Mouse (Mus musculus) embryonic fibroblast, embryonic 13.5 days (primary cell): Measurements from ENCODE around the gene Ranbp3. TPM values are rescaled to one million over a fixed set of nuclear protein-coding genes. Genes with fewer than 3 reads are reported as not detected.

ENCODE experiments used
- H3K27ac ChIP-seq: 2 replicates; pipeline ENCODE4 v1.5.1; 2012; ENCODE audit warnings: low read length, control low read depth, inconsistent platforms; ENCODE audit not compliant: insufficient read depth
- H3K4me1 ChIP-seq: 2 replicates; pipeline ENCODE4 v1.6.1; 2011; ENCODE audit warnings: low read length; ENCODE audit not compliant: control insufficient read depth, insufficient read depth
- H3K4me3 ChIP-seq: 2 replicates; pipeline ENCODE4 v1.5.1; 2011; ENCODE audit warnings: mild to moderate bottlenecking, control low read depth, low read length; ENCODE audit not compliant: insufficient read depth
- CTCF ChIP-seq: IDR thresholded peaks from 2 replicates; pipeline ENCODE4 v1.5.1; 2011; ENCODE audit warnings: mild to moderate bottlenecking, control low read depth, low read length, moderate library complexity, borderline replicate concordance; ENCODE audit not compliant: insufficient read depth
- POLR2A ChIP-seq: IDR thresholded peaks from 2 replicates; pipeline ENCODE4 v1.6.1; 2011; ENCODE audit warnings: low read depth, mild to moderate bottlenecking, control low read depth, low read length, moderate library complexity
- polyA plus RNA-seq: library from polyadenylated mRNA; stranded (reverse); fragments of >200 nt; gene quantifications from 2 replicates; pipeline ENCODE4 v1.2.4, GENCODE M21; 2011; ENCODE audit warnings: low read depth; ENCODE audit not compliant: missing spikeins, insufficient read length

Gene Ranbp3
- polyA plus RNA-seq, 1 experiment = 45.7 TPM

DNA sequence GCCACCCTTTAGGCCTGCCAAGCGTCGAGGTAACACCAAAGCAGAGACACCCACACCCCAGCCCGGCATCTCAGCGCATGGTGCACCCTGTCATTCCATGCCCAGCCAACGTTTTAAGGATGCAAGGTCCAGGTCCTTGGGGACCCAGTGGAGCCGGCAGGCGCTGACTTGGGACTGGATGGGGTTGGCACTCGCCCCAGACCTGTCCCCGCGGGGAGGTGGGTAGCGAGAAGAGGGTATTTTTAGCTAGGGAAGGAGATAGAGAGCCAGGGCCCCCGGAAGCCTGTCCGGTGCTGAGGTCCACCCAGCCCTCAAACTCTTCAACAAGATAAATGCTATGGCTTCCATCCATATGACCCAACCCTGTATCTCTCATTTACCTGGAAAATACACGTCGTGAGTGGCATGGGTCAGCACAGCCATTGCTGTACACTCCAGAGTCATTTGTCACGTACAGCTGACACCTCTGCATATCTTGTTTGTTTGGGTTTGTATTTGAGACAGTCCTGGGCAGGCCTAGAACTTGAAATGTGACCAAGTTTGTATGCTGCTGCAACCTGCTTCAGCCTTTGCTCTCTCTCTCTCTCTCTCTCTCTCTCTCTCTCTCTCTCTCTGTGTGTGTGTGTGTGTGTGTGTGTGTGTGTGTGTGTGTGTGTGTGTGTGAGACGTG is 67.2 kb downstream of the Ranbp3 start:
- no peaks in the 10 kb centered on the region for H3K4me1 ChIP-seq
- TF ChIP-seq CTCF (no peak), POLR2A (no peak)
- no peak overlapping the region for H3K27ac ChIP-seq
- no peak overlapping the region for H3K4me3 ChIP-seq

GRCm38 (mm10) chr17:56740788-56741160 is 67.7 kb downstream of the Ranbp3 start:
- Histone ChIP-seq H3K27ac (no peak overlapping the region), H3K4me1 (no peaks in the 10 kb centered on the region), H3K4me3 (no peak overlapping the region)
- TF ChIP-seq POLR2A (no peak), CTCF (no peak)

DNA sequence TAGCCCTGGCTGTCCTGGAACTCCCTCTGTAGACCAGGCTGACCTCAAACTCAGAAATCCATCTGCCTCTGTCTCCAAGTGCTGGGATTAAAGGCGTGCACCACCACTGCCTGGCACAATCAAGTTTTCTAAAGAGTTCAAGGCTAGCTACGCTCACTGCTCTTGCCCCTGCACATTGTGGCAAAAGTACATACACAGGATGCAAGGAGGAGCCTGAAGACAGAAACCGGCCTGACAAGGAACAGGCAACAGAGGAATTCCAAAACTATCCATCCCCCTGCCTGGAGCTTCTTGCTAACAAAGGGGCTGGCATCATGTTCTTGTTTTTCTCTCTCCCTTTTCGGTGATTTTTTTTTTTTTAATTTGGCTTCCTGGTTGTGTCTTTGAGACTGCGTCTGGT is 71.1 kb downstream of the Ranbp3 start:
- no peak overlapping the region for H3K4me3 ChIP-seq

GRCm38 (mm10) chr17:56751404-56752072 is 78.4 kb downstream of the Ranbp3 start:
- no peak overlapping the region for H3K4me3 ChIP-seq
- H3K4me1 ChIP-seq = no peaks in the 10 kb centered on the region
- no peak overlapping the region for H3K27ac ChIP-seq
- TF ChIP-seq CTCF (no peak), POLR2A (no peak)

More for the DNA sequence above, 71.1 kb downstream of the Ranbp3 start:
- Histone ChIP-seq H3K4me1 (no peaks in the 10 kb centered on the region), H3K27ac (no peak overlapping the region)
- no peak for TF ChIP-seq CTCF
- no peak for TF ChIP-seq POLR2A

DNA sequence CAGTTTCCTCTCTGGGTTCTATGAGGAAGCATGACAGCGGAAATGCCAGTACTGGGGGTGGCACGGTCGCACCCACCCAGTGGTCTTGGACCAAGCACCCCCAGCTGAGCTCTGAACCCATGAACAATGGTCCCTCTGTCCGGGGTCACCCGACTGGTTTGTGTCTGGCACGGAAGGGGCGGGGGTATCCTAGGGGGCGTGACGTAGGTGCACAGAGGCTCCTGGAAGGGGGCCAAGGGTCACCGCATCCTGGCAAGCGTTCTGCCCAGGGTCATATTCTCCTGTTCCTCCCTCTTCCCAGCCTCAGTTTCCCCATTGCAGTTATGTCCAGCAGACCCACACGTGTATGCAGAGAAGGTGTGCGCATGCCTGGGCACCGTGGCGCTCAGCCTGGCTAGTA is 80.4 kb downstream of the Ranbp3 start:
- no peak overlapping the region for H3K4me3 ChIP-seq
- no peak for TF ChIP-seq POLR2A
- TF ChIP-seq CTCF = no peak
- H3K4me1 ChIP-seq = no peaks in the 10 kb centered on the region
- H3K27ac ChIP-seq = no peak overlapping the region

DNA sequence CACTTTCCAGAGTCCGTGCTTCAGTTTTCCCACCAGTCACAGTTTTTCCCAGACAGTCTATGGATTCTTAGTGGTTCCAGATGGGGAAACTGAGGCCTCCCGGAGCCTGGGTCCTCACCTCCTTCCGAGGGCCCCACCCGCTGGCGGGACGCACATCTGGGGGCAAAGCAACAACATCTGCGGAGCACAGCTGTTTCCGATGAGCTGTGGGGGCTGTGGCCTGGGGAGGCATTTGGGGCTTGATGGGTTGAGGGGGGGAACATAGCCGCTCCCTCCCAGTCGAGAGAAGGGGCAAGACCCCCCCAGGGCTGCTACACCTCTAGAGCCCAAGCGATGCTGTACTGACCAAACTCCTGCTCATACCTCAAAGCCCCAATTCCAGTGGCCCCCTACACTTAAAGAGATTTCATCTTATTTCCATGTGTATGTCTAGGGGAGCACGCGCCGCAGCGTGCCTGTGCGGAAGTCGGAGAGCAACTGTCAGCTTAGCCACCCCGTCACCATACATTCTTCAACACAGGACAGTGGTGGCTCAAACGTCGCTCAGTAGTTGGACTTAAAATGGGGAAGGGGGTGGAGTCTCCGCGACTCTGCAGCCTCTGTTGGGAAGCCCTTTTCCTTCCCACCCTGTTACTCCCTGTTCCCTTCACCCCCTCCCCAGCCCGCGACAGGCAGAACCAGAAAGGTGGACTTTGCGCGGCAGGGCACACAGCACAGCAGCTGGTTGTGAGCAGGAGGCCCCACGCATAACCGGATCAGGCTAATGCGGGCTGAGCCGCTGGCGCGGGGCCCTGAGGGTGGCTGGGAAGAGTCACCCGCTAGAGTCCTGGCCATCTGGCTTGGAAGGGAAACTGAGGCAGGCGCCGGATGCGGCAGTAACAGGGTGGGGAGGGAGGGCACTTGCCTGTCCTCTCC is 81.4 kb downstream of the Ranbp3 start:
- H3K4me1 ChIP-seq = no peaks in the 10 kb centered on the region
- no peak overlapping the region for H3K4me3 ChIP-seq
- TF ChIP-seq POLR2A = no peak
- TF ChIP-seq CTCF = no peak
- H3K27ac ChIP-seq = no peak overlapping the region

GRCm38 (mm10) chr17:56756703-56757399 is 83.8 kb downstream of the Ranbp3 start:
- no peaks in the 10 kb centered on the region for H3K4me1 ChIP-seq
- TF ChIP-seq POLR2A (no peak), CTCF (no peak)
- H3K4me3 ChIP-seq = 0 out of 2 replicates have a peak overlapping the region, but pooled peaks have one; percentile 3

DNA sequence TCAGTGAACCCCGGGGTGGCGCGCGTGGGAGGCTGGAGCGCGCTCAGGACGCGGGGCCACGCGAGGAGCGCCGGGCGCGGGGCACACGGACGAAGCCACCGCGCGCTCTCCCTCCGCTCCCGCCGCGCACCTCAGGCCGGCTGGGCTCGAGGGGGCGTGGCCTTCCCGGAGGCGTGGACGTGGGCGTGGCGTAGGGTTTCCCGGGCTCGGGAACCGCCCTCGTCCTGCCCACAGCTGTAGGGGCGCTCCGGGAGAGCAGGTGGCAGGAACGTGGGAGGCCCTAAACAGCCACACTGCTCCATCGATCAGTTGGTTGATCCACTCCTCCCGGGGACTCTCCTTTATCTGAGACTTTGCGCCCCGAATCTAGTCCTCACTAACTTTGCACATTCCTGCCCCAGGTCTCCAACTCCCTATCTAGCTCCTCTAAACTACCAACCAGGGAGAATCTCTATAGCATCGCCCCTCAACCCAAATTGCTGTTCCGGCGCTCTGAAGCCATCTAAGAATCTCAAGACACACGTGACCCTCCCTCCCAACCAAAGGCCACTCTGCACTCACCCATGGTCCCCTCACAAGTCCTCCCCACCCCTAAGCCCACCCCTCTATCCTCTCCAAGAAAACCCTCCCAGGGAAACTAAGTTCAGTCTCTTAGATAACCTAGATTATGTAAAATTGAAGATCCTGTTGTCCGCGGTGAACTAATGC is 84.5 kb downstream of the Ranbp3 start, which contains the start of gene Nrtn:
Nrtn (minus strand) TSS at position 115 of the 708 bp plus-strand sequence.
- Histone ChIP-seq H3K27ac (no peak within 1 kb of the TSS), H3K4me1 (no peaks in the 10 kb centered on the region; the same call in 1 of the 2 replicates), H3K4me3 (0 out of 2 replicates have a peak within 1 kb of the TSS, but pooled peaks have one; percentile 3)
- no peak for TF ChIP-seq CTCF
- TF ChIP-seq POLR2A = peak; percentile 46

More at GRCm38 (mm10) chr17:56756703-56757399, 83.8 kb downstream of the Ranbp3 start:
- no peak overlapping the region for H3K27ac ChIP-seq
